Mouse (Mus musculus): ENCODE measurements around the gene Anpep.
"Not testable (repeated sequence)": the region's sequence is repeated elsewhere in the genome, so short reads cannot be mapped to it uniquely, and the experiment has no call there.

Gene Anpep

DNA sequence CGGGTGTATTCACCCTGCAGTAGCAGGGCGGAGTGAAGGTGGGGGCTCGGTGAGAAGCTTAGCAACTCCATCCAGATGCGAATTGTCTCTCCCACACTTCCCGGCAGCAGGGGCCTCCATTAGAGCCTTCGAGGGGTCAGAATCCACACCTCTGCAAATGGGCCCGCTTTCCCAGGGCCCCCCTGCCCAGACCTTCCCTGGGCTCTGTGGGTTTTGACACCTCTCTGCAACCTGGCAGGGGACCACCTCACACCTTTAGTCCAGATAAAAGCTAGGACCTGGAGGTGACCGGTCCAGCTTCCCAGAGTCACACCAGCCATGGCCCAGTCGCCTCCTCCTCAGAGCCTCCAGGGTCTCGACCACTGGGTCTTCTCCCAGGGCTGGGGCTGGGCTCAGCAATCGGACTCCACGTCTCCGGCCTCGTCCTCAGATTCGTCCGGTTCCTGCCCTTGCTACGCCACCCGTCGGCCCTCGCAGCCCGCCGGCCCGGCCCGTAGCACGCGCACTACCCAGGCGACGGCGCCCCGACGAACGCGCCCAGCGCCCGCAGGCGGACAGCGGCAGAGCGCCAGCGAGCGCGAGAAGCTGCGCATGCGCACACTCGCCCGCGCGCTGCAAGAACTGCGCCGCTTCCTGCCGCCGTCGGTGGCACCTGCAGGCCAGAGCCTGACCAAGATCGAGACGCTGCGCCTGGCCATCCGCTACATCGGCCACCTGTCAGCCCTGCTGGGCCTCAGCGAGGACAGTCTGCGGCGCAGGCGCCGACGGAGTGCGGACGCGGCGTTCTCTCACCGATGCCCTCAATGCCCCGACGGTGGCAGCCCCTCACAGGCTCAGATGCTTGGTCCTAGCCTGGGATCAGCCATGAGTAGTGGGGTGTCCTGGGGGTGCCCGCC lies 50.0 kb downstream of the Anpep start, which contains the start of gene Mesp2:
TSS of gene Mesp2 (plus strand) at position 117 of the 896 bp plus-strand sequence.
- no peak for DNase-seq (ENCODE audit: low read depth, low spot score)

GRCm38 (mm10) chr7:79808561-79808960 lies 52.3 kb downstream of the Anpep start:
- no peak for DNase-seq (ENCODE audit: low read depth, low spot score)

DNA sequence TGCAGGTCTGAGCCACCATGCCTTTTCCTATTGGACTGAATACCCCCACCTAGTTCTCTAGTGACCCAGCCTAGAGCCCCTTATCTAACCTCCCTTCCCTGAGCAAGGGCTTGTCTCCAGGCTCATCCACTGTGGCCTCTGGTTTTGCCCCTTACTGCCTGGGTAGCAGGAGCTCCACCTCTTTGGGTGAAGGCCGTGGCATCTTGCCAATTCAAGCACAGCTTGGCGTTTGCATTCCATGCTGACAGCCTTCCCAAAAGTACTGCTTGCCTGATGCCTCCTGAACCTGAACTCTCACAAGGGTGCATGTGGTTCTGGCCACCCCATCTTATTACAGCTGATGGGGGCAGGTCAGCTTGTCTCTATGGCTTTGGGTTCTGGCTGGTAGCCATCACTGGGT lies 57.0 kb downstream of the Anpep start:
- no peak for DNase-seq (ENCODE audit: low read depth, low spot score)

GRCm38 (mm10) chr7:79802037-79802436 lies 58.8 kb downstream of the Anpep start:
- DNase-seq (ENCODE audit: low read depth, low spot score), result no peak

- no peak for DNase-seq (ENCODE audit: low read depth, low spot score)
Observed at GRCm38 (mm10) chr7:79801391-79801790, 59.5 kb downstream of the Anpep start.

- no peak for DNase-seq (ENCODE audit: low read depth, low spot score)
Observed at GRCm38 (mm10) chr7:79800336-79800735, 60.5 kb downstream of the Anpep start.

DNA sequence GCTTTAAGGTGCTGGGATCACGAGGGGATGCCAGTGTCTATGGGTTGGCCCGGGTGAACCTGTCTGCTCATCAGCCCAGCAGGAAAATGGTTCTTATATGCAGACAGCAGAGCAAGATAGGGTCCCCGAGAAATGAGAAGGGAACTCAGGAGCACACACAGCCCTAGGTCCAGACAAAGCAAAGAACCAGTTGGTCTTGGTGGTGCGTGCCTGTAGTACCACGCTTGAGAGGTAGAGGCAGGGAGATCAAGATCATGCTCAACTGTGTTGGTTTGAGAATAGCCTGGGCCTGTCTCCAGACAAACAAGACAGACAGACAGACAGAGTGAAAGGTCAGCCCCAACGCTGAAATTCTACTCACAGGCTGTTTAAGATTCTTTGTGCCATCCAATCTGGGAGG lies 61.4 kb downstream of the Anpep start:
- no peak for DNase-seq (ENCODE audit: low read depth, low spot score)

GRCm38 (mm10) chr7:79799048-79799447 lies 61.8 kb downstream of the Anpep start:
- no peak for DNase-seq (ENCODE audit: low read depth, low spot score)

DNA sequence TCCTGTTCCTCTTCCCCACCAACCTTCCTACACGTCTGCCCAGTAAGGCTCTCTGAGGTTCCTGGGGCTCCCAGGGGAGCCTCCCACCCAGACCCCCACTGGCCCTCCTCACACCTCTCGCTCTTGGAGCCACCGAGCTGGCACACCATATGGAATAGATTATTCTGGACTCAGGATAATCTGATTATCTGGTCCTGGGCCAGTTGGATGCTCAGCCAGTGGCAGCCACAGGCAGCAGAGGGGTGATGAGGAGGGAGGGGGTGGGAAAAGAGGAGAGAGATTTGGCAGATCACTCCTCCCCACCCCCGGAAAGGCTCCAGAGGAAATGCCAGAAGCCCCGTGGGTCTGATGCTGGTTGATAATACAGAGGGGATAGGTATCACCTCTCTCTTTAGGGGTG lies 62.3 kb downstream of the Anpep start:
- DNase-seq (ENCODE audit: low read depth, low spot score), result no peak

DNA sequence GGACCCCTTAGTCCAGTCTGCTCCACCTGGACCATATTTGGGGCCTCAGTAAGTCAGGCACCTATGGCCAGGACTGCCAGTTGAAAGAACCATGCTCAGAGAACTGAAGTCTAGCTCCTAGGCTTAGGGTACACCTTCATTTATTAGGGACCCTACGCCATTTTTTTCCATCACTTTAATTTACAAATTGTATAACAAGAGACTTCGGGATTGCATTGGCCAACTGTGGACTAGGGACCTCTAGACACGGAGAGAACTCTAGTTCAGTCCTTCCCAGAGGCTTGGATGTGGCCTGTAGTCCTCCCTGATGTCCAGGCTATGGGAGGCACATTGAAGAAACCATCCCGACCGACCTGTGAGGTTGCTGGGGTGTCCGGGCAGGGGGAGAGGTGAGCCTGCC lies 67.2 kb downstream of the Anpep start, which contains the start of gene Mesp1:
TSS of gene Mesp1 (minus strand) at position 101 of the 400 bp plus-strand sequence.
- no peak for DNase-seq (ENCODE audit: low read depth, low spot score)

DNA sequence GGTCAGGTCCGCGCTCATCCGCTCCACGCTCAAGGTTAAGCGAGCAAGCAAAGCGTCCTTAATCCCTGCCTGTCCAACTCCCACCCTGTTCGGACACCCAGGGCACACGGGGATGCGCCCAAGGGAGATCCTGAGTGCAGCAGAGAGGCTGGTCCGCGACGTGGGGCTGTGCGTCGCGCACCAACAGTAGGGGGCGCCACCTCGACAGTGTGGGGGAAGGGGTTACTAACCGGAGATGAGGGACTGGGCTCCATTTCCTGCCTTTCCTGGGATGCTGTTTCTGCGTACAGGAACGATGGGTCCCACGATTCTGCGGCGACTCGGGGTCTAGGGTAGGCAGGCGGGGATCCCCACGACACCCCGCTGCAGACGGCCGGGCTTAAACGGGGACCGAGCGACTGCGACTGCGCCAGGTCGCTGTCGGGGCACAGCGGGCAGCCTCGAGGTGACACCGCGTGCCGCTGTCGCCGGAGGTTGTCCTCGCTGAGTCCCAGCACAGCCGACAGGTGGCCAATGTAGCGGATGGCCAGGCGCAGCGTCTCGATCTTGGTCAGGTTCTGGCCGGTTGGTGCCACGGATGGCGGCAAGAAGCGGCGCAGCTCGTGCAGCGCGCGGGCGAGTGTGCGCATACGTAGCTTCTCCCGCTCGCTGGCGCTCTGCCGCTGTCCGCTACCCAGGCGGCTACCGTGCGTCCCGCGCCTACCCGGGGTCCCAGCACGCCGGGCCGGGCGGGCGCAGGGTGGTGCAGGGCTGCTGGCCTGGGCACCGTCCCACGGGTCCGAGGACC lies 68.0 kb downstream of the Anpep start:
- DNase-seq (ENCODE audit: low read depth, low spot score), result no peak

GRCm38 (mm10) chr7:79789812-79790211 lies 71.0 kb downstream of the Anpep start:
- DNase-seq (ENCODE audit: low read depth, low spot score), result not testable (repeated sequence)

GRCm38 (mm10) chr7:79786295-79786694 lies 74.6 kb downstream of the Anpep start:
- DNase-seq (ENCODE audit: low read depth, low spot score), result peak; percentile 18

GRCm38 (mm10) chr7:79782516-79782855 lies 78.4 kb downstream of the Anpep start:
- DNase-seq (ENCODE audit: low read depth, low spot score), result no peak

GRCm38 (mm10) chr7:79781826-79782515 lies 78.9 kb downstream of the Anpep start:
- no peak for DNase-seq (ENCODE audit: low read depth, low spot score)

DNA sequence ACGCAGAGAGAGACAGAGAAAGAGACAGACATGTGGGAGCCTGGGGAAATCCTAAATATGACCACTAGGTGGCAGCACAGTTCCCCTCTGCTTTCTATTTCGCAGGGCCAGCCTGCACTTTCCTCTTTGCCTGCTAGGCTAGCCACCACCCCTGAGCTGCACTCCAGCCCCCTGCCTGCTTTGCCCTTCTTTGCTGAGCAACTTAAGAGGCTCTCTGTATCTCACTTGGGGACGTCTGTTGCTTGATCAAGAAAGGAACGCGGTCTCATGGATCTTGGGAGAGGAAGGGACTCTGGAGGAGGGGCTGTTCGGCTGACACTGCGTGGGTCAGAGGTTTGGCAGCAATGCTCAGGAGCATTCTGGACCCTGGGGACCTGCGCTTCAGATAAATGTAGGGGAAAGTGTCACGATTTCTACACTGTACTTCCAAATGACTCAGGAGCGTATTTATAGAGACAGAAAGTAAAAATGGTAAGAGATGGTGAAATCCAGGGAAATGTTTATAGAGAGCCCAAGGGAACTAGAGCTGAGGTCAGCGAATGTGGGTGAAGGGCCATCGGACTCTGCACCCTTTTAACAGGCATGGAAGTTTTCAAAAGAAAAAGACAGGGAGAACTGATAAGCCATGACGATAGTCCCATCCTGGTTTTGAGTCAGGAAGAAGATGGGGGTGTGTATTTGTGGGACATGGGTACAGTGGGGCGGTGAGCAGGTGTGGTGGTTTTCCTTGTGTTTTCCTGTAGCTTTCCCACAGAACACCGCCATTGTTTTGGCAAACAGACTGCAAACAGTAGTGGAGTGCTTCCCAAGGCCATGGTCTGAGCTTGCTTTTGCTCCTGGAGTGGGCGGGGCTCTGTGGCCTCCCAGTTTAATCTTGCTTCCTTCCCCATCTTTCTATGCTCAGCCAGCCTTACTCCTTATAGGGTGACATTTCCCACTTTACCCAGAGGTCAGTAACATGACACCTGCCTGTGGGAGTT lies 79.9 kb downstream of the Anpep start:
- no peak for DNase-seq (ENCODE audit: low read depth, low spot score)
